Mouse (Mus musculus) effector memory CD4-positive, alpha-beta T cell, adult 7 months (primary cell): ENCODE results near the gene Rnf214. TPM values are rescaled to one million over a fixed set of nuclear protein-coding genes. Genes with fewer than 3 reads are reported as not detected.

Source experiments
- polyA plus RNA-seq: library from polyadenylated mRNA; unstranded; fragments of 100-300 nt; shearing (Covaris generic); gene quantifications from one replicate; pipeline ENCODE4 v1.2.1, GENCODE M21; 2017

Rnf214 gene
- polyA plus RNA-seq: 25.8 TPM

GRCm38 (mm10) chr9:45906355-45907077 is at the start of gene Rnf214, which contains the start of gene Pcsk7:
TSS of gene Rnf214 (minus strand) at chr9:45906911.
TSS of gene Pcsk7 (plus strand) at chr9:45906497.

DNA sequence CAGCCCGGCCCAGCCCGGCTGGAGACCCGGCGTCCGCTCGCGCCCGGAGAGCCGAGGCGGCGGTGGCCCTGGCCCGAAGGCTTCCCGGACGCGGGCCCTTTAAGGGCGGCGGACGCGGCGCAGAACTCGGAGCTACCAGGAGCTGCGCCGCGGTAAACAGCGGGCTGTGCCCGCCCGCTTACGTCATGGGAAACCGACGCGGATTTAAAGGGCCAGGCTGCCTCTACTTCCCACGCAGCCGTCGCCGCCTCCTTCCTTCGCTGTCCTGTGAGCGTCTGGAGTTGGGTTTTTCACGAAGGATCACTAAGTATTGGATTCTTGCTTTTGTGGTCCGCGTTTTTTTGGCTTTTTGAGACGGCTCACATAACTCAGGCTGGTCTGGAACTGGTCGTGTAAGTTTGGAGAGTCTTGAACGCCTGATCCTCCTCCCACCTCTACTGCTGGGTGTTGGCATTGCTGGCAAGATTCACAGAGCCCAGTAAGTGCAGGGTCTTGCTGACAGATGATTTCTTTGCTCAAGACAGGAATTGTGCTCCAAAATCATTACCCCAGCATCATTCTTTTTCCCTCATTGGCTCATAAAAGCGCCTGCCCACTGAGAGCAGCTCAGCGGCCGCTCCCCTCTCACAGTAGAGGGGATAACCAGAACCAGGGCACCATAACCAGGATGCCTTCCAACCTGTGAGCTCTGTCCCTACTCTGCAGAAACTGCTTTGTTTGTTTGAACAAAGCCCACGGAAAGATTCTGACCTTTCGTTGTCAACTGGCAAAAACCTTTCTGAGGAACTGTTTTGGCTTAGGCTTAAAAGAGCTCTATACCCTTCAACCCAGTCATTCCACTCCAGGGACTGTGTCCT is 48.6 kb upstream of the Rnf214 start, which contains the start of gene Sidt2:
Gene Sidt2, minus strand, starts transcription at position 152 of the 857 bp plus-strand sequence.

DNA sequence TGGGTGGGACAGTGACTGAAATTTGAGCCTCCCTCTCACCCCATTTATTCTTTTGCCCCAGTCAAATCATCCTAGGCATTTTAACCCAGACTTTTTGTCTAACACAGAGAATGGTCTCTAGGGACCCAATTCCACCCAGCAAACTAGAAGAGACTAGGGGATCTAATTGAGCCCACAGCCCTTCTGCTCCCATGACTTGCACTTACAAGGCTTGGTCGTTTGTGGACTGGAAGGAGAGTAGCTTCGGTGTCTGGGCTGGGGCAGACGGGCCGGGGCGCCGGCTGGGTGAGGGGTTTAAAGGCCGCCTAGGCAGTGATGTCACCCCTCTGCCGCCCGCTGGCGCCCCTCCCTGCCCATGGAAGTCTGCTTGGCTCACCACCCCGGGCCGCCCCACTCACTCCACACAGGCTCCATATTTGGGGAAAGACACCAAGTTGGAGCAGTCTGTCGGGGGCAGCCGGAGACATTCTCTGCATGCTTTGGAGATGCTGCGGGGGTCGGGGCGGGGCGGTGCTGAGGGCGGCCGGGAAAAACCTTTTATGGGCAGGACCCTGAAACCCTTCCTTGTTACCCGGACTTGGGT is 29.0 kb upstream of the Rnf214 start, which contains the start of gene Tagln:
Gene Tagln, minus strand, starts transcription at position 431 of the 583 bp plus-strand sequence.

DNA sequence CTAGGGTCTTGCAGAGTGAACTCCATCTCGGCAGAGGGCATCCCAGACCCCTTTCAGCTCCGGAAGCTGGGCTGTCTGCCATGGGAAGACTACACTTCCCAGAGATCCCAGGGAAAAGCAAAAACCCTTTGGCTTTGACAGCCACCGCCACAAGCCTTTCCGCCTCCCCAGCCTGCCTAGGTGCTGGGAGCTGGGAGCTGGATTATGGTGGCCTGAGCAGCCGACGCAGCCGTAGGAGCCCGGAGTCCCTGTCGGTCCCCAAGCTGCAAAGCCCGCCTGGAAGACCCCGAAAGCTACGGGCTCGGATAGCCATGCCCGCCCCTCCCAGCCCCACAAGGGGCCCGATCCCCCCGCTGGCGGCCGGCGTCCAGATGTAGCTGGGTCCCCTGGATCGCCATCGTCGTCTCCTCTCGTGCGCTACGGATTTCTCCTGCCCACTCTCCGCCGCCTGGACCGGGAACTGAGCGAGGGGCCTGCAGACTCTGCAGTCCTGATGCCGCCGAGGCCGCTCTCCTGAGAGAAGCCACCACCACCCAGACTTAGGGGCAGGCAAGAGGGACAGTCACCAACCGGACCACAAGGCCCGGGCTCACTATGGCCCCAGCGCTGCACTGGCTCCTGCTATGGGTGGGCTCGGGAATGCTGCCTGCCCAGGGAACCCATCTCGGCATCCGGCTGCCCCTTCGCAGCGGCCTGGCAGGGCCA is 68.1 kb downstream of the Rnf214 start, which contains the start of gene Bace1:
Gene Bace1, plus strand, starts transcription at position 147 of the 705 bp plus-strand sequence.

GRCm38 (mm10) chr9:45828291-45828963 is 78.3 kb downstream of the Rnf214 start, which contains the start of gene Cep164:
TSS of gene Cep164 (minus strand) at chr9:45828691.

Other genes with a start within 250 kb of the Rnf214 start
- 16.4 TPM for gene Cep164, start 78.2 kb downstream of the Rnf214 start, polyA plus RNA-seq
- 2.0 TPM for gene Bace1, start 68.3 kb downstream of the Rnf214 start, polyA plus RNA-seq
- gene Pcsk7, start 414 bp downstream of the Rnf214 start, polyA plus RNA-seq: 55.4 TPM
- gene Tagln, start 29.1 kb upstream of the Rnf214 start, polyA plus RNA-seq: 2.2 TPM
- 271 TPM for gene Sidt2, start 48.3 kb upstream of the Rnf214 start, polyA plus RNA-seq
- gene Pafah1b2, start 105.8 kb upstream of the Rnf214 start, polyA plus RNA-seq: 79.5 TPM
- 70.2 TPM for gene Sik3, start 105.9 kb upstream of the Rnf214 start, polyA plus RNA-seq